Mouse (Mus musculus): ENCODE measurements at regions not wholly inside any gene's neighbourhood (a gene's known extent, or its start where the extent isn't known, plus 50 kb on each side); places are given as distances from the start of the nearest gene placed in this dataset.

GRCm38 (mm10) chr15:36889072-36889471, 118.5 kb downstream of the Zfp706 start:
- Histone ChIP-seq H3K9ac (replicated peaks; ENCODE audit: low read depth, low read length) (no peak overlapping the region), H3K36me3 (ENCODE audit: control insufficient read depth, insufficient read depth, low read length) (no peaks in the 10 kb centered on the region), H3K27me3 (ENCODE audit: control insufficient read depth, insufficient read depth, low read length) (no peaks in the 10 kb centered on the region), H3K9me3 (ENCODE audit: control insufficient read depth, low read length) (no peaks in the 10 kb centered on the region), H3K4me1 (ENCODE audit: control insufficient read depth, insufficient read depth, low read length) (peaks cover 5% of the 10 kb centered on the region; the same call in 1 of the 2 replicates), H3K4me3 (ENCODE audit: low read depth, low read length) (no peak overlapping the region), H3K4me2 (ENCODE audit: low read depth, low read length) (no peak overlapping the region), H3K27ac (ENCODE audit: low read depth, low read length) (no peak overlapping the region)
- WGBS: 88% methylated on average over 3 of the region's 3 CpGs
- ATAC-seq (ENCODE audit: low read depth): no peak

- Histone ChIP-seq H3K27me3 (ENCODE audit: control insufficient read depth, insufficient read depth, low read length) (no peaks in the 10 kb centered on the region), H3K27ac (ENCODE audit: low read depth, low read length) (no peak overlapping the region), H3K9me3 (ENCODE audit: control insufficient read depth, low read length) (no peaks in the 10 kb centered on the region), H3K4me1 (ENCODE audit: control insufficient read depth, insufficient read depth, low read length) (peaks cover 5% of the 10 kb centered on the region; the same call in 1 of the 2 replicates), H3K4me3 (ENCODE audit: low read depth, low read length) (no peak overlapping the region), H3K36me3 (ENCODE audit: control insufficient read depth, insufficient read depth, low read length) (no peaks in the 10 kb centered on the region), H3K4me2 (ENCODE audit: low read depth, low read length) (no peak overlapping the region), H3K9ac (replicated peaks; ENCODE audit: low read depth, low read length) (no peak overlapping the region)
- ATAC-seq (ENCODE audit: low read depth): no peak
- whole genome bisulfite sequencing: 81% methylated on average over 11 of the region's 11 CpGs
These were observed 119.1 kb downstream of the Zfp706 start for GRCm38 (mm10) chr15:36888351-36889069.

- ATAC-seq (ENCODE audit: low read depth): no peak
These were observed 122.8 kb downstream of the Zfp706 start for GRCm38 (mm10) chr15:36884671-36885365.

GRCm38 (mm10) chr15:36884074-36884473, 123.5 kb downstream of the Zfp706 start:
- H3K27me3 ChIP-seq (ENCODE audit: control insufficient read depth, insufficient read depth, low read length): no peaks in the 10 kb centered on the region
- H3K27ac ChIP-seq (ENCODE audit: low read depth, low read length): no peak overlapping the region
- H3K9ac ChIP-seq (replicated peaks; ENCODE audit: low read depth, low read length): no peak overlapping the region
- ATAC-seq (ENCODE audit: low read depth): no peak
- H3K9me3 ChIP-seq (ENCODE audit: control insufficient read depth, low read length): no peaks in the 10 kb centered on the region
- 90% methylated on average over 3 of the region's 3 CpGs for WGBS
- no peak overlapping the region for H3K4me2 ChIP-seq (ENCODE audit: low read depth, low read length)
- no peaks in the 10 kb centered on the region for H3K36me3 ChIP-seq (ENCODE audit: control insufficient read depth, insufficient read depth, low read length)
- H3K4me3 ChIP-seq (ENCODE audit: low read depth, low read length): no peak overlapping the region
- H3K4me1 ChIP-seq (ENCODE audit: control insufficient read depth, insufficient read depth, low read length): no peaks in the 10 kb centered on the region

More at GRCm38 (mm10) chr15:36884671-36885365, 122.8 kb downstream of the Zfp706 start:
- Histone ChIP-seq H3K4me1 (ENCODE audit: control insufficient read depth, insufficient read depth, low read length) (no peaks in the 10 kb centered on the region), H3K27ac (ENCODE audit: low read depth, low read length) (no peak overlapping the region), H3K9ac (replicated peaks; ENCODE audit: low read depth, low read length) (no peak overlapping the region), H3K36me3 (ENCODE audit: control insufficient read depth, insufficient read depth, low read length) (no peaks in the 10 kb centered on the region), H3K4me2 (ENCODE audit: low read depth, low read length) (no peak overlapping the region), H3K9me3 (ENCODE audit: control insufficient read depth, low read length) (no peaks in the 10 kb centered on the region), H3K4me3 (ENCODE audit: low read depth, low read length) (no peak overlapping the region), H3K27me3 (ENCODE audit: control insufficient read depth, insufficient read depth, low read length) (no peaks in the 10 kb centered on the region)
- WGBS: 81% methylated on average over 11 of the region's 11 CpGs

GRCm38 (mm10) chr15:36883156-36883555, 124.4 kb downstream of the Zfp706 start:
- no peaks in the 10 kb centered on the region for H3K36me3 ChIP-seq (ENCODE audit: control insufficient read depth, insufficient read depth, low read length)
- ATAC-seq (ENCODE audit: low read depth): no peak
- no peaks in the 10 kb centered on the region for H3K27me3 ChIP-seq (ENCODE audit: control insufficient read depth, insufficient read depth, low read length)
- H3K9me3 ChIP-seq (ENCODE audit: control insufficient read depth, low read length): no peaks in the 10 kb centered on the region
- 83% methylated on average over 6 of the region's 6 CpGs for WGBS
- no peak overlapping the region for H3K4me3 ChIP-seq (ENCODE audit: low read depth, low read length)
- no peak overlapping the region for H3K27ac ChIP-seq (ENCODE audit: low read depth, low read length)
- no peaks in the 10 kb centered on the region for H3K4me1 ChIP-seq (ENCODE audit: control insufficient read depth, insufficient read depth, low read length)
- H3K4me2 ChIP-seq (ENCODE audit: low read depth, low read length): no peak overlapping the region
- H3K9ac ChIP-seq (replicated peaks; ENCODE audit: low read depth, low read length): no peak overlapping the region

GRCm38 (mm10) chr15:36881576-36881975, 126.0 kb downstream of the Zfp706 start:
- H3K27ac ChIP-seq (ENCODE audit: low read depth, low read length): no peak overlapping the region
- H3K4me2 ChIP-seq (ENCODE audit: low read depth, low read length): no peak overlapping the region
- peaks cover 3% of the 10 kb centered on the region; the same call in 1 of the 2 replicates for H3K4me1 ChIP-seq (ENCODE audit: control insufficient read depth, insufficient read depth, low read length)
- ATAC-seq (ENCODE audit: low read depth): no peak
- WGBS: 89% methylated on average over 2 of the region's 2 CpGs
- H3K36me3 ChIP-seq (ENCODE audit: control insufficient read depth, insufficient read depth, low read length): no peaks in the 10 kb centered on the region
- H3K9me3 ChIP-seq (ENCODE audit: control insufficient read depth, low read length): no peaks in the 10 kb centered on the region
- no peak overlapping the region for H3K9ac ChIP-seq (replicated peaks; ENCODE audit: low read depth, low read length)
- H3K27me3 ChIP-seq (ENCODE audit: control insufficient read depth, insufficient read depth, low read length): no peaks in the 10 kb centered on the region
- no peak overlapping the region for H3K4me3 ChIP-seq (ENCODE audit: low read depth, low read length)

GRCm38 (mm10) chr15:36880602-36881001, 127.0 kb downstream of the Zfp706 start:
- H3K36me3 ChIP-seq (ENCODE audit: control insufficient read depth, insufficient read depth, low read length): no peaks in the 10 kb centered on the region
- H3K27ac ChIP-seq (ENCODE audit: low read depth, low read length): no peak overlapping the region
- no peak for ATAC-seq (ENCODE audit: low read depth)
- H3K9ac ChIP-seq (replicated peaks; ENCODE audit: low read depth, low read length): no peak overlapping the region
- no peaks in the 10 kb centered on the region for H3K27me3 ChIP-seq (ENCODE audit: control insufficient read depth, insufficient read depth, low read length)
- no peaks in the 10 kb centered on the region for H3K9me3 ChIP-seq (ENCODE audit: control insufficient read depth, low read length)
- WGBS: 98% methylated on average over 3 of the region's 3 CpGs
- H3K4me2 ChIP-seq (ENCODE audit: low read depth, low read length): no peak overlapping the region
- H3K4me1 ChIP-seq (ENCODE audit: control insufficient read depth, insufficient read depth, low read length): peaks cover 3% of the 10 kb centered on the region; the same call in 1 of the 2 replicates
- no peak overlapping the region for H3K4me3 ChIP-seq (ENCODE audit: low read depth, low read length)

GRCm38 (mm10) chr15:36879587-36879986, 128.0 kb downstream of the Zfp706 start:
- no peaks in the 10 kb centered on the region for H3K27me3 ChIP-seq (ENCODE audit: control insufficient read depth, insufficient read depth, low read length)
- no peaks in the 10 kb centered on the region for H3K9me3 ChIP-seq (ENCODE audit: control insufficient read depth, low read length)
- H3K27ac ChIP-seq (ENCODE audit: low read depth, low read length): no peak overlapping the region
- no peak for ATAC-seq (ENCODE audit: low read depth)
- H3K4me2 ChIP-seq (ENCODE audit: low read depth, low read length): no peak overlapping the region
- no peak overlapping the region for H3K9ac ChIP-seq (replicated peaks; ENCODE audit: low read depth, low read length)
- H3K4me3 ChIP-seq (ENCODE audit: low read depth, low read length): no peak overlapping the region
- H3K36me3 ChIP-seq (ENCODE audit: control insufficient read depth, insufficient read depth, low read length): no peaks in the 10 kb centered on the region
- peaks cover 3% of the 10 kb centered on the region; the same call in 1 of the 2 replicates for H3K4me1 ChIP-seq (ENCODE audit: control insufficient read depth, insufficient read depth, low read length)
- WGBS: 90% methylated on average over 7 of the region's 7 CpGs

GRCm38 (mm10) chr15:36878960-36879359, 128.6 kb downstream of the Zfp706 start:
- no peak for ATAC-seq (ENCODE audit: low read depth)
- H3K9ac ChIP-seq (replicated peaks; ENCODE audit: low read depth, low read length): no peak overlapping the region
- 29% methylated on average over 5 of the region's 5 CpGs for WGBS
- no peak overlapping the region for H3K27ac ChIP-seq (ENCODE audit: low read depth, low read length)
- H3K4me2 ChIP-seq (ENCODE audit: low read depth, low read length): no peak overlapping the region
- no peaks in the 10 kb centered on the region for H3K27me3 ChIP-seq (ENCODE audit: control insufficient read depth, insufficient read depth, low read length)
- H3K4me1 ChIP-seq (ENCODE audit: control insufficient read depth, insufficient read depth, low read length): peaks cover 5% of the 10 kb centered on the region
- no peaks in the 10 kb centered on the region for H3K9me3 ChIP-seq (ENCODE audit: control insufficient read depth, low read length)
- H3K36me3 ChIP-seq (ENCODE audit: control insufficient read depth, insufficient read depth, low read length): no peaks in the 10 kb centered on the region
- no peak overlapping the region for H3K4me3 ChIP-seq (ENCODE audit: low read depth, low read length)
